Mouse (Mus musculus) midbrain, embryonic 12.5 days (tissue): Measurements from ENCODE around the gene Tmem259. TPM values are rescaled to one million over a fixed set of nuclear protein-coding genes. Genes with fewer than 3 reads are reported as not detected.

ENCODE experiments used
- ATAC-seq: fragments of 200-750 bp; cut with Nextera tagmentation; 2 replicates; pipeline ENCODE4 v1.8.0; 2017; ENCODE audit warnings: low read depth, moderate TSS enrichment, moderate library complexity; ENCODE audit not compliant: low FRiP score
- H3K27ac ChIP-seq: fragments of 300-500 bp; sonication (generic); replicated peaks from 2 replicates; pipeline ENCODE4 v1.5.1; 2016; ENCODE audit warnings: mild to moderate bottlenecking
- H3K27me3 ChIP-seq: fragments of 300-500 bp; sonication (generic); 2 replicates; pipeline ENCODE4 v1.6.1; 2016; ENCODE audit warnings: mild to moderate bottlenecking
- H3K36me3 ChIP-seq: fragments of 300-500 bp; sonication (generic); 2 replicates; pipeline ENCODE4 v1.6.1; 2016
- H3K4me1 ChIP-seq: fragments of 300-500 bp; sonication (generic); 2 replicates; pipeline ENCODE4 v1.6.1; 2016
- H3K4me2 ChIP-seq: fragments of 300-500 bp; sonication (generic); replicated peaks from 2 replicates; pipeline ENCODE4 v1.6.1; 2016; ENCODE audit warnings: mild to moderate bottlenecking, moderate library complexity
- H3K4me3 ChIP-seq: fragments of 300-500 bp; sonication (generic); 2 replicates; pipeline ENCODE4 v1.5.1; 2016; ENCODE audit warnings: mild to moderate bottlenecking
- H3K9ac ChIP-seq: fragments of 300-500 bp; sonication (generic); replicated peaks from 2 replicates; pipeline ENCODE4 v1.6.1; 2016; ENCODE audit warnings: mild to moderate bottlenecking, moderate library complexity
- H3K9me3 ChIP-seq: fragments of 300-500 bp; sonication (generic); 2 replicates; pipeline ENCODE4 v1.6.1; 2016; ENCODE audit warnings: mild to moderate bottlenecking
- whole genome bisulfite sequencing: fragments of 180-500 bp; shearing (Covaris S2); methylation state at CpG from one replicate; pipeline ENCODE4 v1.1.7; 2016; 5-methylcytosine and 5-hydroxymethylcytosine counted together
- polyA plus RNA-seq: library from polyadenylated mRNA; unstranded; fragments of >200 nt; fragmentation: Nextera tagmentation; extraction: Ambion mirVana; gene quantifications from 2 replicates; pipeline ENCODE4 v1.2.1, GENCODE M21; 2016

Tmem259 gene
- polyA plus RNA-seq, 1 experiment from 2014 or later = 20.9 TPM

DNA sequence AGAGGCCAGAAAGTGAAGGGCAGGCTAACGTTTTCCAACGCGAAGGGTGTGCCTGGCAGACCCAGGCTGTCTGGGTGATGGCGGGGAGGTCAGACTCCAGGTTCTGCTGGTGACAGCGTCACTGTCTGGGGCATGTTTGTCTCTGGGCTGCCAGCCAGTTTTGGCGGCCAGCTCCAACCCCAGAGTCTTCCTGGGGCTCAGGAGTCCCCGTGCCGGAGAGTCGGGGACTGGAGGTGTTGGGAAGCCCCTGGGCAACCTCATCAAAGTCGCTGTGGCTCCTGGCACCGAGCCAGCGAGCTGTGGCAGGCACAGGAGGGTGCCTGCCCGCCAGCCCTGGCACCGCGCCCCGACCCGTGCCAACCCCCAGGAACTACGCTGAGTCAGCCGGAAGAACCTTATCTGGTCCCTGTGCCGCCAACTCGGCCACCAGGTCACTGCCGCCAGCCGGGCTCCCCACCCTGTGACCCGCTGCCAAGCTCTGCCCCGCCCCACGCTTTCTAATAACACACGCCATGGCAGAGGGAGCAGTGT, 47.2 kb downstream of the Tmem259 start:
- Histone ChIP-seq H3K4me3 (0 out of 2 replicates have a peak overlapping the region, but pooled peaks have one; percentile 4), H3K27me3 (no peaks in the 10 kb centered on the region), H3K36me3 (peaks cover 33% of the 10 kb centered on the region), H3K27ac (no peak overlapping the region), H3K9ac (no peak overlapping the region), H3K4me2 (no peak overlapping the region), H3K9me3 (no peaks in the 10 kb centered on the region), H3K4me1 (peaks cover 23% of the 10 kb centered on the region)
- no peak for ATAC-seq
- 80% methylated on average over 27 of the region's 27 CpGs for WGBS

GRCm38 (mm10) chr10:79936284-79936910, 47.7 kb downstream of the Tmem259 start:
- no peak overlapping the region for H3K9ac ChIP-seq
- no peak for ATAC-seq
- H3K4me1 ChIP-seq = peaks cover 26% of the 10 kb centered on the region
- no peak overlapping the region for H3K4me2 ChIP-seq
- no peaks in the 10 kb centered on the region for H3K9me3 ChIP-seq
- no peak overlapping the region for H3K4me3 ChIP-seq
- no peak overlapping the region for H3K27ac ChIP-seq
- no peaks in the 10 kb centered on the region for H3K27me3 ChIP-seq
- peaks cover 37% of the 10 kb centered on the region for H3K36me3 ChIP-seq
- 80% methylated on average over 10 of the region's 10 CpGs for WGBS

- peaks cover 43% of the 10 kb centered on the region for H3K36me3 ChIP-seq
- no peaks in the 10 kb centered on the region for H3K27me3 ChIP-seq
These were observed 49.1 kb downstream of the Tmem259 start for GRCm38 (mm10) chr10:79934794-79935569.

DNA sequence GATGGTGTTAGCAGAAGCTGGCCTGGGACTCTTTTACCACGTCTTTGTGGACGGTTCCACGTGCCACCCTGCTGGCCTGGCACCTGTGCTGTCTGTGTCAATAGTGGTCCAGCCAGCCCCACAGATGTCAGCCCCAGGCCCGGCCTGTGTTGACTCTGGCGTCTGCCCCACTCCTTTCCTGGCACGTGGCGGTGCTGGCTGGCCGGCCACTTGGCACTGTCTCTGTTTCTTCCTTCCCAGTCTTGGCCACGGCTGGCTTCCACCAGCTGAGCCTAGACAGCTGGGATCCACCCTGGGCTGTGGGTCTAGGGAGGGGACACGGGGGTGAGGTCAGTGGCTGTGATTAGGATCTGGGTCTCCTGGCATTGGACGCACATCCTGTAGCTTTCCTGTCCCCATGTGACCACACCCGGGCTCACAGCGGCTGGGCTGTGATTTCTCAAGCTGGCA, 49.8 kb downstream of the Tmem259 start:
- ATAC-seq = no peak
- 75% methylated on average over 13 of the region's 13 CpGs for WGBS
- peak overlapping the region; percentile 43; the same call in 1 of the 2 replicates for H3K27ac ChIP-seq
- H3K36me3 ChIP-seq = peaks cover 38% of the 10 kb centered on the region
- H3K4me3 ChIP-seq = no peak overlapping the region
- H3K9me3 ChIP-seq = no peaks in the 10 kb centered on the region
- no peaks in the 10 kb centered on the region for H3K27me3 ChIP-seq
- no peak overlapping the region for H3K4me2 ChIP-seq
- no peak overlapping the region for H3K9ac ChIP-seq
- peaks cover 45% of the 10 kb centered on the region for H3K4me1 ChIP-seq

More at GRCm38 (mm10) chr10:79934794-79935569, 49.1 kb downstream of the Tmem259 start:
- H3K4me3 ChIP-seq = no peak overlapping the region
- no peak overlapping the region for H3K27ac ChIP-seq
- ATAC-seq = no peak
- 90% methylated on average over 16 of the region's 16 CpGs for WGBS
- H3K9ac ChIP-seq = no peak overlapping the region
- no peaks in the 10 kb centered on the region for H3K9me3 ChIP-seq
- peaks cover 38% of the 10 kb centered on the region for H3K4me1 ChIP-seq
- H3K4me2 ChIP-seq = no peak overlapping the region

- H3K36me3 ChIP-seq = peaks cover 38% of the 10 kb centered on the region
- H3K4me1 ChIP-seq = peaks cover 49% of the 10 kb centered on the region
- no peaks in the 10 kb centered on the region for H3K27me3 ChIP-seq
These were observed 50.3 kb downstream of the Tmem259 start for GRCm38 (mm10) chr10:79933861-79934260.

DNA sequence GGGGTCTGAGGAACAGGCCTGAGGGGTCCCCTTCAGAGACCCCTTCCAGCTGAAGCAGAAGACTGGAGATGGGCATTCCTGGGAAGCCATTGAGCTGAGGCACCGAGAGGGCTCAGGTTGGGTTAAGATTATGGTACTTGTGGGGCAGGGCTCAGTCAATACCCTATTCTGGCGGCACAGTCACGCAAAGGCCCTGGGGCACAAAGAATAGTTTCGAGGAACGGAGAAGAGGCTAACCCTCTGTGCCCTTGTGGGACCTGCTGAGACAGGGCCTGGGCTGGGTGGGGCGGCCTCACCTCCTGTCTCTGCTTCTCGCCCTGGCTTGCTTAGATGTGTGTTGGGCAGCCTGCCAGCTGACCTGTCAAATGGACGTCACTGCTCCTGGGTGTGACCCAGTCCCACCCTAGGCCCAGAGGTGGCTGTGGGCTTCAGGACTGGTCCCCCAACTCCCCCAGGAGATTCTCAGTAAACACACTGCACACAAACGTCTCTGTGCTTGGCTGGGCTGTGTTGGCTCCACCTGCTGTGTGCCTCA, 50.9 kb downstream of the Tmem259 start:
- H3K4me2 ChIP-seq = no peak overlapping the region
- WGBS = 75% methylated on average over 9 of the region's 9 CpGs
- H3K27ac ChIP-seq = peak overlapping the region; percentile 52; the same call in 1 of the 2 replicates
- H3K4me3 ChIP-seq = no peak overlapping the region
- H3K27me3 ChIP-seq = no peaks in the 10 kb centered on the region
- H3K9ac ChIP-seq = no peak overlapping the region
- no peak for ATAC-seq
- peaks cover 38% of the 10 kb centered on the region for H3K36me3 ChIP-seq
- H3K9me3 ChIP-seq = no peaks in the 10 kb centered on the region
- peaks cover 53% of the 10 kb centered on the region for H3K4me1 ChIP-seq

More at GRCm38 (mm10) chr10:79933861-79934260, 50.3 kb downstream of the Tmem259 start:
- no peak for ATAC-seq
- Histone ChIP-seq H3K4me3 (no peak overlapping the region), H3K27ac (peak overlapping the region; percentile 43), H3K9me3 (no peaks in the 10 kb centered on the region), H3K4me2 (no peak overlapping the region), H3K9ac (no peak overlapping the region)
- WGBS = 37% methylated on average over 6 of the region's 6 CpGs

GRCm38 (mm10) chr10:79932736-79933135, 51.4 kb downstream of the Tmem259 start:
- peaks cover 56% of the 10 kb centered on the region for H3K4me1 ChIP-seq
- no peaks in the 10 kb centered on the region for H3K9me3 ChIP-seq
- ATAC-seq = no peak
- no peak overlapping the region for H3K4me3 ChIP-seq
- H3K4me2 ChIP-seq = no peak overlapping the region
- H3K27ac ChIP-seq = peak overlapping the region; percentile 32; the same call in 1 of the 2 replicates
- H3K27me3 ChIP-seq = no peaks in the 10 kb centered on the region
- H3K36me3 ChIP-seq = peaks cover 37% of the 10 kb centered on the region
- 0 out of 2 replicates have a peak overlapping the region, but pooled peaks have one; percentile 16 for H3K9ac ChIP-seq
- WGBS = 15% methylated on average over 8 of the region's 8 CpGs

- H3K27me3 ChIP-seq = no peaks in the 10 kb centered on the region
- ATAC-seq = no peak
- WGBS = 86% methylated on average over 9 of the region's 9 CpGs
- H3K4me2 ChIP-seq = no peak overlapping the region
- H3K27ac ChIP-seq = no peak overlapping the region
- H3K36me3 ChIP-seq = peaks cover 31% of the 10 kb centered on the region
- no peak overlapping the region for H3K4me3 ChIP-seq
- H3K4me1 ChIP-seq = peaks cover 50% of the 10 kb centered on the region
- no peaks in the 10 kb centered on the region for H3K9me3 ChIP-seq
- H3K9ac ChIP-seq = no peak overlapping the region
These were observed 52.3 kb downstream of the Tmem259 start for GRCm38 (mm10) chr10:79931797-79932196.

GRCm38 (mm10) chr10:79930826-79931186, 53.3 kb downstream of the Tmem259 start:
- Histone ChIP-seq H3K4me1 (peaks cover 57% of the 10 kb centered on the region), H3K27me3 (peaks cover 4% of the 10 kb centered on the region), H3K27ac (no peak overlapping the region), H3K4me2 (no peak overlapping the region), H3K9ac (0 out of 2 replicates have a peak overlapping the region, but pooled peaks have one; percentile 37), H3K4me3 (0 out of 2 replicates have a peak overlapping the region, but pooled peaks have one; percentile 3), H3K36me3 (peaks cover 31% of the 10 kb centered on the region), H3K9me3 (no peaks in the 10 kb centered on the region)
- WGBS = 87% methylated on average over 16 of the region's 16 CpGs
- ATAC-seq = no peak

DNA sequence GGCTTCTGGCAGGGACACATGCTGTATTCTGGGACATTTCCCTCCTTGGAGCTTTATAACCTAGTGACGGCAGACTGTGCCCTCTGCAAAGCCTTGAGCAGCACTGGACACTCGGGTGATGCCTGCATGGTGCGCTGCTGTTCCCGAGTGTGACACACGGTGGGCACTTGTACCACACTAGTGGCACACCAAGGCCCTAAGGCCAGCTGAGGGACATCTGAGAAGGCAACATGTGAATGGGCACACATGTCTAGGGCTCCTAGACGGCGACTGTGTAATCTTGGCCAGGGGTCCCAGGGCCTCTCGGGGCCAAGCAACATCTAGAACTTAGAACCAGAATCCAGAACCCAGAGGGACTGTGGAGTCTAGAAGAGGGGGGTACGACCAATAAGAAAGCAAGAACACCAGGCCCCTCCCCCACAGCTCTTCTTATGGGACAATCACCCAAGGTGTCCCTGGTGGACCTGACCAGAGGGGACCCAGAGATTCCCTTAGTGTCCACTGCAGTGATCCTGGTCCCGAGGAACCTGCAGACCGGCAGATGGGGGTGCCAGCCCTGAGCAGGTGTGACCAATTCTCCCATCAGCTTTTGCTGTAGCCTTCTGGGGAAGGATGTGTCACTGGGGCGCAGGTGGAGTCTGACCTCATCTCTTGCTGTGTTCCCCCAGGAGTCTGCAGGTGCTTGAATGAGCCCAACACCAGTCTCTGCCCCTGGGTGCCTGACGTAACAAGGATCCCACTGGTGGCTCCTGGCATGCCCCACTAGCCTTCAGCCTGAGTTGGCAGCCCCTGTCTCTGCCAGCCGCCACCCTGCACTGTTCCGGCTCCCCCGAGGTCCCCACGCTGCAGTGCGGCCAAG, 53.9 kb downstream of the Tmem259 start:
- H3K4me1 ChIP-seq = peaks cover 62% of the 10 kb centered on the region
- H3K36me3 ChIP-seq = peaks cover 31% of the 10 kb centered on the region
- H3K27ac ChIP-seq = no peak overlapping the region
- 87% methylated on average over 18 of the region's 18 CpGs for WGBS
- peak overlapping the region; percentile 88; the same call in 1 of the 2 replicates for H3K4me2 ChIP-seq
- H3K4me3 ChIP-seq = 0 out of 2 replicates have a peak overlapping the region, but pooled peaks have one; percentile 4
- H3K9ac ChIP-seq = 0 out of 2 replicates have a peak overlapping the region, but pooled peaks have one; percentile 37
- peaks cover 6% of the 10 kb centered on the region for H3K27me3 ChIP-seq
- H3K9me3 ChIP-seq = no peaks in the 10 kb centered on the region
- ATAC-seq = no peak
